Mouse (Mus musculus) bone marrow, adult 2 months (tissue): Measurements from ENCODE around the gene Pdk2.

ENCODE experiments used
- CTCF ChIP-seq: fragments of 200-500 bp; IDR thresholded peaks from 2 replicates; pipeline ENCODE4 v1.5.1; 2011; ENCODE audit warnings: low read length, control low read depth; ENCODE audit not compliant: control insufficient read depth, insufficient read depth
- POLR2A ChIP-seq: fragments of 200-500 bp; IDR thresholded peaks from 2 replicates; pipeline ENCODE4 v1.6.1; 2011; ENCODE audit warnings: low read depth, mild to moderate bottlenecking, control low read depth, low read length, borderline replicate concordance; ENCODE audit not compliant: control insufficient read depth

DNA sequence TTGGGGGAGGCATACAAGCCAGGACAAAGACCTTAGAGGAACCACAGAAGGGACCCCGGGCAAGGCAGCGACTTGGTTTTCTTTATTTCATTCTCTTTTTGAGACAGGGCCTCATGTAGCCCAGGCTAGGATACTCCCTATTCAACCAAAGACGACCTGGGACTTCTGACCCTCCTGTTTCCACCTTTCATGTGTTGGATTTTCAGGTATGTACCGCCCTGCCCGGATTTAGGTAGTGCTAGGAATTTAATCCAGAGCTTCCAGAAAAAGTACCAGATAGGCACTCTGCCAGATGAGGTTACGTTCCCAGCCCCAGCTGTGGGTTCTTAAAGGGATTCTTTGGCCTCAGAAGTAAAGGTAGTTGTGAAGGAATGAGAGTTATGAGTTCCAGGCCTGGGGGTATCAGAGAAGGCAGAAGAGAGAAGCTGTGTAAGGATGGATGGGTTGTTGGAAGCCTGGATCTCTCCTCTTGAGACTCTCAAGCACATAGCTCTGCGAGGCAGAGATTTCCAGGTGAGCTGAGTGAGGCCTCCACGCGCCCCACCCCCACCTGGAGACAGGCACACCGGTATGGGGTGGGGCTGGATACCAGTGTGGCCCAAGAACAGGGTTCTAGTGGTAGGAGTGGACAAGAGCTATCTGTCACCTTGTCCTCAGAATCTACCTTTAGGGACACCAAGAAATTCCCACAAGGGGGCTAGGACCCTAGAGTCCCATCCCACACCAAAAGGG is 28.2 kb upstream of the Pdk2 start:
- no peak for TF ChIP-seq CTCF
- TF ChIP-seq POLR2A, result no peak
